In the genomic region with DNA sequence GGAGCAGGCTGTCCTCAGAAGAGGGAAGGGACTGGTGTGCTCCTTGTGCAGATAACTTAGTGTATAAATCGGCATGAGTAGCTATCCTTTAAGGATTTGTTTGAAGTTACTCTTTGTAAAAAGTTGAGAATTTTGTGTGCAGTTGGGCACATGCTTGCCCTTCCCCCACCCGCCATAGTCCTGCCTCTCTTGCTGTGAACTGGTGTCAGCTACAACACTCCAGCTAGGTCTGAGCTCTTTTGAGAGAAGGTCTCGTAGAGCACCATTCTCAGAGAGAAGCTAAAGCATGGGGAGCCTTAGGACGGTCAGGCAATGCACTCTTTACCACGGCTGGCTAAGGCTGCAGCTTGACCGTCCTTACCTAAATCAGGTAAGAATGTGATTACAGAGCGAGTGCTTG, we compare ENCODE assay signal across 24 mouse cellular contexts. TPM values are rescaled to one million over a fixed set of nuclear protein-coding genes. Genes with fewer than 3 reads are reported as not detected.
"Had no signal": no experiment of that assay in that cellular context is flagged by ENCODE, and none has a peak within 500 bp of the region (broad histone marks: within the 10 kb centered on the region; RNA-seq: fewer than 3 reads in every experiment).

No protein-coding gene starts in this region.

- H3K4me1 ChIP-seq: liver, embryonic 15.5 days; midbrain, embryonic 13.5 days; neural tube, embryonic 13.5 days; neural tube, embryonic 15.5 days had no signal

- H3K4me3 ChIP-seq: liver, embryonic 15.5 days; lung, embryonic 15.5 days; megakaryocyte, embryonic 14.5 days; midbrain, embryonic 13.5 days; midbrain, embryonic 15.5 days; neural tube, embryonic 13.5 days; neural tube, embryonic 15.5 days had no signal

- H3K27ac ChIP-seq: liver, embryonic 15.5 days; lung, embryonic 15.5 days; macrophage; midbrain, embryonic 13.5 days; midbrain, embryonic 15.5 days; neural tube, embryonic 13.5 days; neural tube, embryonic 15.5 days had no signal

- H3K9ac ChIP-seq: liver, embryonic 15.5 days; liver, postnatal 0 days; lung, embryonic 15.5 days; midbrain, embryonic 13.5 days; midbrain, embryonic 15.5 days; neural tube, embryonic 13.5 days; neural tube, embryonic 15.5 days had no signal

- H3K27me3 ChIP-seq: liver, embryonic 15.5 days; lung, embryonic 15.5 days; midbrain, embryonic 13.5 days; midbrain, embryonic 15.5 days; neural tube, embryonic 13.5 days; neural tube, embryonic 15.5 days had no signal

- H3K4me2 ChIP-seq: liver, embryonic 15.5 days; lung, embryonic 15.5 days; midbrain, embryonic 11.5 days; midbrain, embryonic 13.5 days; midbrain, embryonic 15.5 days; neural tube, embryonic 13.5 days; neural tube, embryonic 15.5 days had no signal

- ATAC-seq: liver, postnatal 0 days; lung, postnatal 0 days; midbrain, embryonic 15.5 days had no signal

- DNase-seq: liver, postnatal 0 days; lung, adult 2 months; lung, postnatal 14 days; lung, postnatal 36 days; retina, postnatal 1 day; right cerebral cortex, adult 18-20 months; right cerebral cortex, postnatal 25 days; right cerebral cortex, postnatal 4 days; spleen, adult 18-20 months; thymus, adult 18-20 months; thymus, postnatal 14 days had no signal

- H3K9me3 ChIP-seq: liver, embryonic 15.5 days; lung, embryonic 15.5 days; megakaryocyte, embryonic 14.5 days; midbrain, embryonic 13.5 days; midbrain, embryonic 15.5 days; neural tube, embryonic 13.5 days; neural tube, embryonic 15.5 days had no signal

RNA-seq across cellular contexts. Expression of gene Gm45623, which starts 11.9 kb away (rescaled TPM):
- total RNA-seq: megakaryocyte progenitor cell, adult 5-6 weeks; monocyte, adult 5-6 weeks had no signal
- polyA plus RNA-seq: liver, embryonic 15.5 days; liver, postnatal 0 days; macrophage; midbrain, embryonic 11.5 days; neural tube, embryonic 11.5 days had no signal
